ENCODE assay signal across 12 mouse cellular contexts in genomic region chr6:72509872-72510435, GRCm38 (mm10). TPM values are rescaled to one million over a fixed set of nuclear protein-coding genes. Genes with fewer than 3 reads are reported as not detected.
DNase-seq lines count a peak whose midpoint lies in the region; ATAC-seq and TF ChIP-seq lines count a peak whose summit lies in the region.
"Had no signal": no experiment of that assay in that cellular context is flagged by ENCODE, and none has a peak within 500 bp of the region (broad histone marks: within the 10 kb centered on the region; RNA-seq: fewer than 3 reads in every experiment).

No protein-coding gene starts in this region.

- no peak for TF ChIP-seq CTCF in lung, embryonic 14.5 days (IDR thresholded peaks at IDR 0.05; ENCODE audit: low read depth)

- WGBS in heart, embryonic 16.5 days, result 48% methylated on average over 2 of the region's 2 CpGs
- WGBS in lung, embryonic 14.5 days, result 69% methylated on average over 2 of the region's 2 CpGs
- whole genome bisulfite sequencing in hindbrain, embryonic 15.5 days, result 60% methylated on average over 2 of the region's 2 CpGs

- no peak overlapping the region for H3K4me3 ChIP-seq in heart, embryonic 16.5 days (ENCODE audit: low read length)
- no peak overlapping the region for H3K4me3 ChIP-seq in lung, embryonic 14.5 days (ENCODE audit: low read depth, low read length)
- no peak overlapping the region for H3K4me3 ChIP-seq in brown adipose tissue, adult 24 weeks (ENCODE audit: insufficient read depth, low read depth, low read length)
- no peak overlapping the region for H3K4me3 ChIP-seq in hindbrain, embryonic 15.5 days
- H3K4me3 ChIP-seq: megakaryocyte, embryonic 14.5 days had no signal

- DNase-seq in heart, adult 18-20 months, result no peak
- DNase-seq in lung, embryonic 14.5 days, result no peak
- DNase-seq in lung, adult 18-20 months, result no peak
- no peak for DNase-seq in left cerebral cortex, postnatal 4 days
- no peak for DNase-seq in cerebellum, postnatal 10 days
- DNase-seq: cerebellum, adult 2 months had no signal

- H3K9ac ChIP-seq in heart, embryonic 16.5 days (ENCODE audit: low read length), result no peak overlapping the region
- no peak overlapping the region for H3K9ac ChIP-seq in lung, embryonic 14.5 days
- H3K9ac ChIP-seq in hindbrain, embryonic 15.5 days, result no peak overlapping the region

- no peak overlapping the region for H3K4me2 ChIP-seq in heart, embryonic 16.5 days (ENCODE audit: low read depth, low read length)
- H3K4me2 ChIP-seq in lung, embryonic 14.5 days, result no peak overlapping the region
- no peak overlapping the region for H3K4me2 ChIP-seq in hindbrain, embryonic 15.5 days
- H3K4me2 ChIP-seq: liver, embryonic 11.5 days had no signal

- intact Hi-C loops in left cerebral cortex, postnatal 4 days (cut with DNase I), result no loop called here

- no peaks in the 10 kb centered on the region for H3K27me3 ChIP-seq in heart, embryonic 16.5 days (ENCODE audit: control insufficient read depth, insufficient read depth, low read length)
- H3K27me3 ChIP-seq in lung, embryonic 14.5 days (ENCODE audit: insufficient read depth, low read length), result no peaks in the 10 kb centered on the region
- H3K27me3 ChIP-seq in hindbrain, embryonic 15.5 days, result no peaks in the 10 kb centered on the region

- peaks cover 36% of the 10 kb centered on the region for H3K4me1 ChIP-seq in heart, embryonic 16.5 days (ENCODE audit: control insufficient read depth, insufficient read depth, low read length)
- H3K4me1 ChIP-seq in lung, embryonic 14.5 days (ENCODE audit: insufficient read depth), result peaks cover 19% of the 10 kb centered on the region; the same call in 1 of the 2 replicates
- peaks cover 32% of the 10 kb centered on the region for H3K4me1 ChIP-seq in brown adipose tissue, adult 24 weeks (ENCODE audit: control insufficient read depth, insufficient read depth, insufficient read length, low read length)
- peaks cover 34% of the 10 kb centered on the region for H3K4me1 ChIP-seq in hindbrain, embryonic 15.5 days (replicated peaks)

- peak overlapping the region; percentile 25 for H3K27ac ChIP-seq in heart, embryonic 16.5 days (ENCODE audit: low read length)
- H3K27ac ChIP-seq in lung, embryonic 14.5 days (ENCODE audit: low read depth), result peak overlapping the region; percentile 21; the same call in 1 of the 2 replicates
- peak overlapping the region; percentile 48 for H3K27ac ChIP-seq in brown adipose tissue, adult 24 weeks (replicated peaks; ENCODE audit: low read depth, low read length)
- 0 out of 2 replicates have a peak overlapping the region, but pooled peaks have one; percentile 26 for H3K27ac ChIP-seq in hindbrain, embryonic 15.5 days (replicated peaks)

- H3K36me3 ChIP-seq in heart, embryonic 16.5 days (ENCODE audit: control insufficient read depth, insufficient read depth), result no peaks in the 10 kb centered on the region
- no peaks in the 10 kb centered on the region for H3K36me3 ChIP-seq in lung, embryonic 14.5 days (ENCODE audit: insufficient read depth)
- no peaks in the 10 kb centered on the region for H3K36me3 ChIP-seq in hindbrain, embryonic 15.5 days

- H3K9me3 ChIP-seq in heart, embryonic 16.5 days (replicated peaks; ENCODE audit: control insufficient read depth, low read length), result no peaks in the 10 kb centered on the region
- H3K9me3 ChIP-seq in lung, embryonic 14.5 days (ENCODE audit: low read depth, low read length), result no peaks in the 10 kb centered on the region
- no peaks in the 10 kb centered on the region for H3K9me3 ChIP-seq in hindbrain, embryonic 15.5 days

- no peak for ATAC-seq in heart, embryonic 16.5 days (replicated peaks; ENCODE audit: extremely low read depth, insufficient read depth, low FRiP score)
- no peak for ATAC-seq in lung, embryonic 14.5 days (ENCODE audit: insufficient read depth)
- ATAC-seq in hindbrain, embryonic 15.5 days (ENCODE audit: low FRiP score, low read depth), result no peak

RNA-seq across cellular contexts. Expression of gene Sh2d6, which starts 11.6 kb away (rescaled TPM):
- 0.16 TPM in 1 of 2 replicates, not detected in the other for polyA plus RNA-seq in heart, embryonic 16.5 days (2015; fragmentation: Nextera tagmentation; extraction: Ambion mirVana)
- under 1 TPM in 1 of 2 experiments, not detected in 1; 0.25 TPM for total RNA-seq in heart, adult 18-20 months (2021)
- polyA plus RNA-seq in lung, embryonic 14.5 days (2014; fragmentation: Nextera tagmentation; extraction: Ambion mirVana), result not detected in 2 replicates
- polyA plus RNA-seq in brown adipose tissue, adult 24 weeks (2012; ENCODE audit: insufficient read depth, insufficient read length, missing spikeins), result not detected in 2 replicates
- 0.26 and 0.63 TPM in 2 replicates for polyA plus RNA-seq in hindbrain, embryonic 15.5 days (2015; fragmentation: Nextera tagmentation; extraction: Ambion mirVana)
- under 1 TPM; 0.36 to 0.68 TPM for total RNA-seq in left cerebral cortex, postnatal 4 days (2021)
- polyA plus RNA-seq: liver, embryonic 11.5 days; stomach, embryonic 14.5 days had no signal

RNA-seq across cellular contexts. Expression of gene Capg, which starts 34.2 kb away (rescaled TPM):
- polyA plus RNA-seq in heart, embryonic 16.5 days (2015; fragmentation: Nextera tagmentation; extraction: Ambion mirVana), result 32.3 and 32.8 TPM in 2 replicates
- total RNA-seq in heart, adult 18-20 months (2021), result 10 to 100 TPM in 1 of 2 experiments, 1 to 10 TPM in 1; 9.4 to 11.9 TPM
- polyA plus RNA-seq in lung, embryonic 14.5 days (2014; fragmentation: Nextera tagmentation; extraction: Ambion mirVana), result 40.5 and 45.9 TPM in 2 replicates
- 8.2 and 11.9 TPM in 2 replicates for polyA plus RNA-seq in brown adipose tissue, adult 24 weeks (2012; ENCODE audit: insufficient read depth, insufficient read length, missing spikeins)
- polyA plus RNA-seq in hindbrain, embryonic 15.5 days (2015; fragmentation: Nextera tagmentation; extraction: Ambion mirVana), result 8.0 and 9.3 TPM in 2 replicates
- total RNA-seq in left cerebral cortex, postnatal 4 days (2021), result 1 to 10 TPM; 2.1 to 3.4 TPM
